Mouse (Mus musculus) limb, embryonic 14.5 days (tissue): ENCODE results near the gene Prelid3b. TPM values are rescaled to one million over a fixed set of nuclear protein-coding genes. Genes with fewer than 3 reads are reported as not detected.

Experiments
- ATAC-seq: fragments of 200-750 bp; cut with Nextera tagmentation; 2 replicates; pipeline ENCODE4 v1.8.0; 2017; ENCODE audit warnings: low read depth, moderate number of reproducible peaks, moderate TSS enrichment; ENCODE audit not compliant: low FRiP score
- DNase-seq: peaks from one replicate; pipeline ENCODE4 v3.0.0-alpha.2; 2015; ENCODE audit warnings: low spot score
- H3K27ac ChIP-seq: fragments of 300-500 bp; sonication (generic); replicated peaks from 2 replicates; pipeline ENCODE4 v1.5.1; 2014; ENCODE audit warnings: low read depth, mild to moderate bottlenecking, low read length, moderate library complexity, mixed read lengths
- H3K27me3 ChIP-seq: fragments of 300-500 bp; sonication (generic); 2 replicates; pipeline ENCODE4 v1.6.1; 2014; ENCODE audit warnings: low read length, mixed read lengths; ENCODE audit not compliant: control insufficient read depth, insufficient read depth
- H3K36me3 ChIP-seq: fragments of 300-500 bp; sonication (generic); 2 replicates; pipeline ENCODE4 v1.6.1; 2014; ENCODE audit warnings: mild to moderate bottlenecking, low read length, moderate library complexity, mixed read lengths; ENCODE audit not compliant: control insufficient read depth, insufficient read depth
- H3K4me1 ChIP-seq: fragments of 300-500 bp; sonication (generic); 2 replicates; pipeline ENCODE4 v1.6.1; 2014; ENCODE audit warnings: antibody characterized with exemption, low read length, mixed read lengths; ENCODE audit not compliant: control insufficient read depth, insufficient read depth
- H3K4me2 ChIP-seq: fragments of 300-500 bp; sonication (generic); replicated peaks from 2 replicates; pipeline ENCODE4 v1.6.1; 2014; ENCODE audit warnings: low read depth, mild to moderate bottlenecking, low read length, moderate library complexity; ENCODE audit not compliant: severe bottlenecking
- H3K4me3 ChIP-seq: fragments of 300-500 bp; sonication (generic); replicated peaks from 2 replicates; pipeline ENCODE4 v1.5.1; 2014; ENCODE audit warnings: low read length
- H3K9ac ChIP-seq: fragments of 300-500 bp; sonication (generic); 2 replicates; pipeline ENCODE4 v1.6.1; 2014; ENCODE audit warnings: mild to moderate bottlenecking, low read depth, low read length, moderate library complexity; ENCODE audit not compliant: severe bottlenecking
- H3K9me3 ChIP-seq: fragments of 300-500 bp; sonication (generic); 2 replicates; pipeline ENCODE4 v1.6.1; 2016; ENCODE audit warnings: low read length; ENCODE audit not compliant: control insufficient read depth
- POLR2A ChIP-seq: fragments of 200-500 bp; IDR thresholded peaks from 2 replicates; pipeline ENCODE4 v1.8.0; 2012; ENCODE audit warnings: inconsistent platforms, mild to moderate bottlenecking, moderate library complexity, borderline replicate concordance; ENCODE audit not compliant: insufficient read depth, insufficient read length; ENCODE audit errors: extremely low read depth
- WGBS: fragments of 180-500 bp; shearing (Covaris S2); extraction: QIAGEN DNeasy Blood & Tissue Kit; methylation state at CpG from one replicate; pipeline ENCODE4 v1.1.7; 2014; 5-methylcytosine and 5-hydroxymethylcytosine counted together
- polyA plus RNA-seq, 2 experiments: library from polyadenylated mRNA; depleted of rRNA in 1 of 2; stranded (reverse) in 1 of 2; unstranded in 1 of 2; fragments of >200 nt; fragmentation: Nextera tagmentation in 1 of 2; extraction: Ambion mirVana in 1 of 2; gene quantifications; 2 replicates each; pipeline versions ENCODE4 v1.2.1 to v1.2.3; 2012 to 2014

The Prelid3b gene
- polyA plus RNA-seq, 2 experiments: 89.5 to 112 TPM

GRCm38 (mm10) chr2:174426856-174427255 lies 46.0 kb downstream of the Prelid3b start:
- 94% methylated on average over 12 of the region's 12 CpGs for WGBS
- Histone ChIP-seq H3K27me3 (no peaks in the 10 kb centered on the region), H3K9me3 (no peaks in the 10 kb centered on the region), H3K27ac (no peak overlapping the region), H3K9ac (no peak overlapping the region), H3K4me2 (no peak overlapping the region), H3K4me1 (no peaks in the 10 kb centered on the region), H3K4me3 (no peak overlapping the region), H3K36me3 (peaks cover 85% of the 10 kb centered on the region)
- DNase-seq (no peak), ATAC-seq (no peak)
- TF ChIP-seq POLR2A: no peak

- H3K4me1 ChIP-seq: no peaks in the 10 kb centered on the region
- no peak for TF ChIP-seq POLR2A
- no peak for ATAC-seq
- H3K4me2 ChIP-seq: no peak overlapping the region
- no peak overlapping the region for H3K27ac ChIP-seq
- no peak overlapping the region for H3K9ac ChIP-seq
- no peak for DNase-seq
- 88% methylated on average over 11 of the region's 11 CpGs for WGBS
- no peak overlapping the region for H3K4me3 ChIP-seq
- no peaks in the 10 kb centered on the region for H3K27me3 ChIP-seq
- peaks cover 91% of the 10 kb centered on the region for H3K36me3 ChIP-seq
- H3K9me3 ChIP-seq: no peaks in the 10 kb centered on the region
These were observed 48.4 kb downstream of the Prelid3b start for GRCm38 (mm10) chr2:174424301-174425085.

GRCm38 (mm10) chr2:174421107-174421506 lies 51.8 kb downstream of the Prelid3b start:
- Histone ChIP-seq H3K4me3 (no peak overlapping the region), H3K4me1 (peaks cover 8% of the 10 kb centered on the region), H3K27ac (no peak overlapping the region), H3K27me3 (no peaks in the 10 kb centered on the region), H3K36me3 (peaks cover 59% of the 10 kb centered on the region), H3K9ac (no peak overlapping the region), H3K9me3 (no peaks in the 10 kb centered on the region), H3K4me2 (no peak overlapping the region)
- DNase-seq: no peak
- ATAC-seq: no peak
- 86% methylated on average over 6 of the region's 6 CpGs for whole genome bisulfite sequencing
- TF ChIP-seq POLR2A: no peak

GRCm38 (mm10) chr2:174415731-174416310 lies 57.1 kb downstream of the Prelid3b start, which contains the start of gene Nelfcd:
Gene Nelfcd, plus strand, starts transcription at chr2:174415804.
- under 1% methylated on average over 40 of the region's 40 CpGs for WGBS
- H3K4me1 ChIP-seq: peaks cover 9% of the 10 kb centered on the region
- peaks cover 13% of the 10 kb centered on the region; the same call in 1 of the 2 replicates for H3K36me3 ChIP-seq
- no peaks in the 10 kb centered on the region for H3K9me3 ChIP-seq
- DNase-seq (peak; percentile 97), ATAC-seq (peak; percentile 95)
- TF ChIP-seq POLR2A: no peak
- peak within 1 kb of the TSS; percentile 89 for H3K9ac ChIP-seq
- no peaks in the 10 kb centered on the region for H3K27me3 ChIP-seq
- peak within 1 kb of the TSS; percentile 93 for H3K4me3 ChIP-seq
- no peak within 1 kb of the TSS for H3K27ac ChIP-seq
- peak within 1 kb of the TSS; percentile 91 for H3K4me2 ChIP-seq

Other genes starting within 250 kb of the Prelid3b start
- 2,875 and 2,934 TPM in 2 replicates for gene Gnas, start 188.8 kb downstream of the Prelid3b start, polyA plus RNA-seq (2012; rRNA removed)
- 2,366 and 2,381 TPM in 2 replicates for gene Gnas, start 188.8 kb downstream of the Prelid3b start, polyA plus RNA-seq (2014; fragmentation: Nextera tagmentation; extraction: Ambion mirVana)
- 0.65 and 0.73 TPM in 2 replicates for gene Gm20721, start 126.4 kb downstream of the Prelid3b start, polyA plus RNA-seq (2012; rRNA removed)
- gene Gm20721, start 126.4 kb downstream of the Prelid3b start, polyA plus RNA-seq (2014; fragmentation: Nextera tagmentation; extraction: Ambion mirVana): 11.7 and 13.4 TPM in 2 replicates
- 118 and 132 TPM in 2 replicates for gene Nelfcd, start 57.3 kb downstream of the Prelid3b start, polyA plus RNA-seq (2012; rRNA removed)
- gene Nelfcd, start 57.3 kb downstream of the Prelid3b start, polyA plus RNA-seq (2014; fragmentation: Nextera tagmentation; extraction: Ambion mirVana): 109 and 119 TPM in 2 replicates
- 201 and 206 TPM in 2 replicates for gene Ctsz, start 34.0 kb downstream of the Prelid3b start, polyA plus RNA-seq (2012; rRNA removed)
- 218 and 221 TPM in 2 replicates for gene Ctsz, start 34.0 kb downstream of the Prelid3b start, polyA plus RNA-seq (2014; fragmentation: Nextera tagmentation; extraction: Ambion mirVana)
- gene Tubb1, start 22.4 kb downstream of the Prelid3b start, polyA plus RNA-seq (2012; rRNA removed): 1.3 and 2.7 TPM in 2 replicates
- gene Tubb1, start 22.4 kb downstream of the Prelid3b start, polyA plus RNA-seq (2014; fragmentation: Nextera tagmentation; extraction: Ambion mirVana): 1.5 and 1.8 TPM in 2 replicates
- 296 and 431 TPM in 2 replicates for gene Atp5e, start 9.0 kb downstream of the Prelid3b start, polyA plus RNA-seq (2012; rRNA removed)
- 878 and 889 TPM in 2 replicates for gene Atp5e, start 9.0 kb downstream of the Prelid3b start, polyA plus RNA-seq (2014; fragmentation: Nextera tagmentation; extraction: Ambion mirVana)
- gene Zfp831, start 170.5 kb upstream of the Prelid3b start, polyA plus RNA-seq (2012; rRNA removed): 0.04 and 0.08 TPM in 2 replicates
- 0.01 and 0.03 TPM in 2 replicates for gene Zfp831, start 170.5 kb upstream of the Prelid3b start, polyA plus RNA-seq (2014; fragmentation: Nextera tagmentation; extraction: Ambion mirVana)